Mouse (Mus musculus): ENCODE measurements around the gene Tom1. TPM values are rescaled to one million over a fixed set of nuclear protein-coding genes. Genes with fewer than 3 reads are reported as not detected.

Gene Tom1
- total and polyA plus RNA-seq, 3 experiments, result 18.0 to 32.6 TPM; not detected in 1

- Histone ChIP-seq H3K9me3 (replicated peaks; ENCODE audit: insufficient read depth, low read length) (no peaks in the 10 kb centered on the region), H3K9ac (ENCODE audit: control insufficient read depth, low read depth, low read length, poor library complexity, severe bottlenecking) (peak within 1 kb of the TSS; percentile 96), H3K4me1 (ENCODE audit: control insufficient read depth in 1 of 2, insufficient read depth in 2 of 2, low read length in 2 of 2) (peaks cover 7 to 29% of the 10 kb centered on the region in 2 experiments), H3K4me3 (ENCODE audit: control insufficient read depth in 1 of 2, insufficient read depth in 1 of 2, low read depth in 2 of 2, low read length in 2 of 2) (peak within 1 kb of the TSS; percentile 87 to 91), H3K27me3 (ENCODE audit: control insufficient read depth in 1 of 2, insufficient read depth in 2 of 2, low read length in 2 of 2) (no peaks in the 10 kb centered on the region), H3K79me2 (ENCODE audit: control insufficient read depth, insufficient read depth, low read length, poor library complexity) (peaks cover 9% of the 10 kb centered on the region), H3K36me3 (ENCODE audit: control insufficient read depth in 1 of 2, insufficient read depth in 2 of 2, low read length in 2 of 2) (peaks cover 0 to 22% of the 10 kb centered on the region in 2 experiments; a peak in 3 of 4 replicates), H3K27ac (ENCODE audit: control insufficient read depth, low read depth, low read length) (peak within 1 kb of the TSS; percentile 77)
- DNase-seq (ENCODE audit: low read depth, low spot score), result peak; percentile 95
- peak; percentile 95 for TF ChIP-seq USF1 (IDR thresholded peaks at IDR 0.05; ENCODE audit: low read depth, low read length)
- peak; percentile 89 for TF ChIP-seq MXI1 (IDR thresholded peaks at IDR 0.05; ENCODE audit: low read depth, low read length)
- TF ChIP-seq ZNF384 (IDR thresholded peaks at IDR 0.05; ENCODE audit: low read depth, low read length), result peak; percentile 79
- TF ChIP-seq NELFE (IDR thresholded peaks at IDR 0.05; ENCODE audit: low read depth, low read length), result peak; percentile 86
- TF ChIP-seq JUND (IDR thresholded peaks at IDR 0.05; ENCODE audit: low read depth, low read length), result no peak
- no peak for TF ChIP-seq GABPA (IDR thresholded peaks at IDR 0.05; ENCODE audit: low read depth, low read length)
- TF ChIP-seq ETS1 (IDR thresholded peaks at IDR 0.05; ENCODE audit: low read depth, low read length), result peak; percentile 98
- TF ChIP-seq MAFK (IDR thresholded peaks at IDR 0.05; ENCODE audit: borderline replicate concordance, low read depth, low read length), result no peak
- no peak for TF ChIP-seq CTCF (IDR thresholded peaks at IDR 0.05 in 2 of 3, conservative IDR thresholded peaks at IDR 0.05 in 1 of 3; ENCODE audit: control insufficient read depth in 1 of 3, insufficient read depth in 1 of 3, low read depth in 2 of 3, low read length in 3 of 3, poor library complexity in 1 of 3, severe bottlenecking in 1 of 3)
- no peak for TF ChIP-seq E2F4 (IDR thresholded peaks at IDR 0.05; ENCODE audit: borderline replicate concordance, low read depth, low read length)
- no peak for TF ChIP-seq MYB (IDR thresholded peaks at IDR 0.05; ENCODE audit: low read depth, low read length)
- TF ChIP-seq BHLHE40 (IDR thresholded peaks at IDR 0.05; ENCODE audit: borderline replicate concordance, low read depth, low read length), result peak; percentile 81; the same call in 1 of the 2 replicates
- peak; percentile 38; the same call in 1 of the 2 replicates for TF ChIP-seq ELF1 (IDR thresholded peaks at IDR 0.05; ENCODE audit: low read depth, low read length)
- TF ChIP-seq SIN3A (IDR thresholded peaks at IDR 0.05; ENCODE audit: low read length), result peak; percentile 97
- TF ChIP-seq POLR2A (IDR thresholded peaks at IDR 0.05; ENCODE audit: control insufficient read depth in 1 of 2, insufficient read depth in 1 of 2, low read depth in 1 of 2, low read length in 2 of 2, poor library complexity in 1 of 2), result peak; percentile 72 to 92; a peak in 3 of 4 replicates
- TF ChIP-seq GATA1 (IDR thresholded peaks at IDR 0.05; ENCODE audit: low read depth, low read length), result no peak
- peak; percentile 64; the same call in 1 of the 2 replicates for TF ChIP-seq HCFC1 (IDR thresholded peaks at IDR 0.05; ENCODE audit: low read depth, low read length)
- no peak for TF ChIP-seq TAL1 (IDR thresholded peaks at IDR 0.05; ENCODE audit: low read length)
- no peak for TF ChIP-seq MAZ (IDR thresholded peaks at IDR 0.05; ENCODE audit: low read depth, low read length)
- TF ChIP-seq NRF1 (IDR thresholded peaks at IDR 0.05; ENCODE audit: insufficient read depth, low read depth, low read length, poor library complexity, severe bottlenecking), result 0 out of 2 replicates have a peak, but pooled peaks have one; percentile 13
- no peak for TF ChIP-seq CHD2 (IDR thresholded peaks at IDR 0.05; ENCODE audit: low read length)
- TF ChIP-seq CHD1 (IDR thresholded peaks at IDR 0.05; ENCODE audit: low read depth, low read length), result 0 out of 2 replicates have a peak, but pooled peaks have one; percentile 60
- no peak for TF ChIP-seq SMC3 (IDR thresholded peaks at IDR 0.05; ENCODE audit: low read depth, low read length)
- TF ChIP-seq RAD21 (IDR thresholded peaks at IDR 0.05; ENCODE audit: low read depth, low read length), result no peak
- TF ChIP-seq POLR2AphosphoS2 (IDR thresholded peaks at IDR 0.05; ENCODE audit: low read length), result peak; percentile 72; the same call in 1 of the 2 replicates
- TF ChIP-seq RCOR1 (IDR thresholded peaks at IDR 0.05; ENCODE audit: low read depth, low read length), result 0 out of 2 replicates have a peak, but pooled peaks have one; percentile 4
- 0 out of 2 replicates have a peak, but pooled peaks have one; percentile 34 for TF ChIP-seq POLR2AphosphoS5 (IDR thresholded peaks at IDR 0.05; ENCODE audit: borderline replicate concordance, low read depth, low read length)
- TF ChIP-seq TCF12 (IDR thresholded peaks at IDR 0.05; ENCODE audit: low read depth, low read length), result peak; percentile 36; the same call in 1 of the 2 replicates
- TF ChIP-seq TBP (IDR thresholded peaks at IDR 0.05; ENCODE audit: low read depth, low read length), result peak; percentile 95
- no peak for TF ChIP-seq MYC (IDR thresholded peaks at IDR 0.05; ENCODE audit: low read depth, low read length)
- TF ChIP-seq EP300 (IDR thresholded peaks at IDR 0.05; ENCODE audit: low read depth in 1 of 2, low read length in 2 of 2), result no peak; a peak in 1 of 4 replicates
- no peak for TF ChIP-seq ZKSCAN1 (IDR thresholded peaks at IDR 0.05; ENCODE audit: low read depth, low read length)
- TF ChIP-seq ZMIZ1 (IDR thresholded peaks at IDR 0.05; ENCODE audit: low read depth, low read length), result peak; percentile 86
- no peak for TF ChIP-seq ZC3H11A (IDR thresholded peaks at IDR 0.05; ENCODE audit: low read depth, low read length)
- peak; percentile 90 for TF ChIP-seq MAX (IDR thresholded peaks at IDR 0.05; ENCODE audit: low read length)
- 0 out of 2 replicates have a peak, but pooled peaks have one; percentile 58 for TF ChIP-seq UBTF (IDR thresholded peaks at IDR 0.05; ENCODE audit: borderline replicate concordance, insufficient read depth, low read depth, low read length)
These were observed 60.1 kb downstream of the Tom1 start, which contains the start of gene Hmox1 for GRCm38 (mm10) chr8:75093399-75094156. TSS of gene Hmox1 (plus strand) at chr8:75093621.

Measured in MEL (cell line).